Mouse (Mus musculus) midbrain, embryonic 13.5 days (tissue): ENCODE data around the gene Stac3. TPM values are rescaled to one million over a fixed set of nuclear protein-coding genes. Genes with fewer than 3 reads are reported as not detected.

ENCODE experiments used
- ATAC-seq: fragments of 200-750 bp; cut with Nextera tagmentation; 2 replicates; pipeline ENCODE4 v1.8.0; 2017; ENCODE audit warnings: mild to moderate bottlenecking, moderate TSS enrichment, moderate library complexity
- H3K27ac ChIP-seq: fragments of 300-500 bp; sonication (generic); 2 replicates; pipeline ENCODE4 v1.5.1; 2015; ENCODE audit warnings: inconsistent platforms, mild to moderate bottlenecking, moderate library complexity
- H3K27me3 ChIP-seq: fragments of 300-500 bp; sonication (generic); 2 replicates; pipeline ENCODE4 v1.6.1; 2015; ENCODE audit warnings: mild to moderate bottlenecking, inconsistent platforms
- H3K36me3 ChIP-seq: fragments of 300-500 bp; sonication (generic); 2 replicates; pipeline ENCODE4 v1.6.1; 2015; ENCODE audit warnings: mild to moderate bottlenecking, inconsistent platforms
- H3K4me1 ChIP-seq: fragments of 300-500 bp; sonication (generic); replicated peaks from 2 replicates; pipeline ENCODE4 v1.6.1; 2015; ENCODE audit warnings: inconsistent platforms
- H3K4me2 ChIP-seq: fragments of 300-500 bp; sonication (generic); replicated peaks from 2 replicates; pipeline ENCODE4 v1.6.1; 2015; ENCODE audit warnings: moderate library complexity, mild to moderate bottlenecking, inconsistent platforms
- H3K4me3 ChIP-seq: fragments of 300-500 bp; sonication (generic); replicated peaks from 2 replicates; pipeline ENCODE4 v1.5.1; 2015; ENCODE audit warnings: mild to moderate bottlenecking, inconsistent platforms
- H3K9ac ChIP-seq: fragments of 300-500 bp; sonication (generic); replicated peaks from 2 replicates; pipeline ENCODE4 v1.6.1; 2015; ENCODE audit warnings: mild to moderate bottlenecking, inconsistent platforms
- H3K9me3 ChIP-seq: fragments of 300-500 bp; sonication (generic); 2 replicates; pipeline ENCODE4 v1.6.1; 2016; ENCODE audit warnings: mild to moderate bottlenecking, inconsistent platforms
- WGBS: fragments of 180-500 bp; shearing (Covaris S2); methylation state at CpG from one replicate; pipeline ENCODE4 v1.1.7; 2015; 5-methylcytosine and 5-hydroxymethylcytosine counted together
- polyA plus RNA-seq: library from polyadenylated mRNA; unstranded; fragments of >200 nt; fragmentation: Nextera tagmentation; extraction: Ambion mirVana; gene quantifications from 2 replicates; pipeline ENCODE4 v1.2.1, GENCODE M21; 2015

Stac3 gene
- polyA plus RNA-seq, 1 experiment from 2014 or later = 2.3 TPM

- Histone ChIP-seq H3K9me3 (no peaks in the 10 kb centered on the region), H3K27ac (peak overlapping the region; percentile 83), H3K9ac (peak overlapping the region; percentile 59), H3K27me3 (peaks cover 97% of the 10 kb centered on the region), H3K4me3 (peak overlapping the region; percentile 58), H3K4me1 (peaks cover 95% of the 10 kb centered on the region), H3K4me2 (peak overlapping the region; percentile 78), H3K36me3 (no peaks in the 10 kb centered on the region)
- WGBS = 2% methylated on average over 4 of the region's 4 CpGs
- ATAC-seq = peak; percentile 8; the same call in 1 of the 2 replicates
These were observed 30.1 kb downstream of the Stac3 start for GRCm38 (mm10) chr10:127531548-127531947.

GRCm38 (mm10) chr10:127534036-127534928 is 32.8 kb downstream of the Stac3 start, which contains the start of gene Nxph4:
Nxph4 (minus strand) TSS chr10:127534559.
- WGBS = 1% methylated on average over 60 of the region's 78 CpGs
- ATAC-seq = no peak
- Histone ChIP-seq H3K4me2 (peak within 1 kb of the TSS; percentile 78), H3K27me3 (peaks cover 70% of the 10 kb centered on the region), H3K36me3 (peaks cover 11% of the 10 kb centered on the region), H3K4me3 (peak within 1 kb of the TSS; percentile 58), H3K27ac (peak within 1 kb of the TSS; percentile 74), H3K9me3 (no peaks in the 10 kb centered on the region), H3K9ac (peak within 1 kb of the TSS; percentile 80), H3K4me1 (peaks cover 79% of the 10 kb centered on the region)

DNA sequence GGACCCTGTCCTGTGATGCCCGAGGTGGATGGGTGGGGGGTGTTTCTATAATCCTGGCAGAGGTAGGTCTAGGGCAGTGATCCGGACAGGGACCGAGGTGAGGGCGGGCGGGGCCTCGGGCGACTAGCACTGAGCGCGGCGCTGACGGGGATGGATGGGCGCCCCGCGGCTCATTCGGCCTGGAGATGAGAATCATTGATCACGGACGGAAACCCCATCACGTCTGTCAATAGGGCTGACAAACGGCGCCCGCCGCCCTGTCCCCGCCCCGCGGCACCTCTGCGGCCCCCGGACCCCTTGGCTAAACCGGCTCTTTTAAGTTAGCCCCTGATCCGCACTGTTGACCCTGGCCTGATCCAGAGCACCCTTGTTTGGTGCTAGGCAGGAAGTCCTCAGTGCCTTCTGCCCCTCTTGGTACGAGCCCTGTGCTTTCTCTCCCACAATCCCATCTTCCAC is 33.5 kb downstream of the Stac3 start:
- peak overlapping the region; percentile 74 for H3K27ac ChIP-seq
- H3K4me3 ChIP-seq = peak overlapping the region; percentile 58
- peaks cover 18% of the 10 kb centered on the region for H3K36me3 ChIP-seq
- peaks cover 63% of the 10 kb centered on the region for H3K27me3 ChIP-seq
- H3K4me1 ChIP-seq = peaks cover 72% of the 10 kb centered on the region
- H3K9me3 ChIP-seq = no peaks in the 10 kb centered on the region
- 1% methylated on average over 23 of the region's 30 CpGs for WGBS
- peak overlapping the region; percentile 80 for H3K9ac ChIP-seq
- ATAC-seq = 0 out of 2 replicates have a peak, but pooled peaks have one; percentile 7
- H3K4me2 ChIP-seq = peak overlapping the region; percentile 78

GRCm38 (mm10) chr10:127536586-127537314 is 35.3 kb downstream of the Stac3 start:
- Histone ChIP-seq H3K4me2 (peak overlapping the region; percentile 13), H3K36me3 (peaks cover 36% of the 10 kb centered on the region), H3K27me3 (peaks cover 45% of the 10 kb centered on the region), H3K4me3 (no peak overlapping the region), H3K4me1 (peaks cover 54% of the 10 kb centered on the region), H3K27ac (peak overlapping the region; percentile 74), H3K9me3 (no peaks in the 10 kb centered on the region), H3K9ac (no peak overlapping the region)
- 6% methylated on average over 8 of the region's 8 CpGs for WGBS
- ATAC-seq = peak; percentile 59

DNA sequence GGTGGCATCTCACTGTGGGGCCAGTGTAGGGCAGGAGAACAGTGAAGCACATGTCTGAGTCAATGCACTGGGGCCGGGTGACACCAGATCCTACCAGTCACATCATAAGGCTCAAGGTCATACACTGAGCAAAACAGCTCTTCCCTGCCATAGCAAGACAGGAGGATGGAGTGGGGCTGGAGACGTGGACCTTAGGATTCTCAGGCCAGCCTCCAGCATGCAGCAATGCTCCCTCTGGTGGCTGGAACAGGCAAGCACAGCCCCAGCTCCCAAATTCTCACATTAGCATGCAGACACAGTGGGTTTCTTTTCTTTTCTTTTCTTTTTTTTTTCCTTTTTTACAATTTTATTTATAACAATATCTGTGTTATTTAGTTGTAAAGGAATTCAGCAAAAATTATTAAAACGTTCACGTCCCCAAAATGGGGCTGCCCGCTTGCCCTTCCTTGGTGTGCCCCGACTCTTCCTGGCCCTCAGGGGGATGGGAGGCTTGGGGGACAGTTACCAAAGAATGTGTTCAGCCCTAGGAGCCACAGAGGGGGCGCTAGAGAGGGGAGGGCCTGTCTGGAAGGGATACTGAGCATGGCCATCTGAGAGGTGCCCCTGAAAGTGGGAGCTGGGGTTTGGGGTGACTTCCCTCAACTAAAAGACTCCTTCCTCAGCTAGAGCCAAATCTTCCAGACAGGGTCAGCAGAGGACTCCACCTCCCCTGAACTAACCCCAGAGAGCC is 36.5 kb downstream of the Stac3 start:
- no peaks in the 10 kb centered on the region for H3K9me3 ChIP-seq

GRCm38 (mm10) chr10:127541510-127541909 is 40.0 kb downstream of the Stac3 start:
- no peak overlapping the region for H3K4me3 ChIP-seq
- WGBS = 97% methylated on average over 8 of the region's 8 CpGs
- no peak overlapping the region; the same call in 1 of the 2 replicates for H3K27ac ChIP-seq
- peaks cover 83% of the 10 kb centered on the region for H3K36me3 ChIP-seq
- H3K4me1 ChIP-seq = peaks cover 21% of the 10 kb centered on the region
- no peak overlapping the region for H3K9ac ChIP-seq
- no peak overlapping the region for H3K4me2 ChIP-seq
- H3K27me3 ChIP-seq = no peaks in the 10 kb centered on the region
- no peaks in the 10 kb centered on the region for H3K9me3 ChIP-seq
- no peak for ATAC-seq

More for the DNA sequence above, 36.5 kb downstream of the Stac3 start:
- peaks cover 49% of the 10 kb centered on the region for H3K36me3 ChIP-seq
- no peak overlapping the region for H3K4me3 ChIP-seq
- WGBS = 22% methylated on average over 7 of the region's 7 CpGs
- H3K4me1 ChIP-seq = peaks cover 56% of the 10 kb centered on the region
- H3K27ac ChIP-seq = peak overlapping the region; percentile 67; the same call in 1 of the 2 replicates
- H3K4me2 ChIP-seq = no peak overlapping the region
- H3K9ac ChIP-seq = no peak overlapping the region
- peak; percentile 57 for ATAC-seq
- peaks cover 33% of the 10 kb centered on the region for H3K27me3 ChIP-seq

DNA sequence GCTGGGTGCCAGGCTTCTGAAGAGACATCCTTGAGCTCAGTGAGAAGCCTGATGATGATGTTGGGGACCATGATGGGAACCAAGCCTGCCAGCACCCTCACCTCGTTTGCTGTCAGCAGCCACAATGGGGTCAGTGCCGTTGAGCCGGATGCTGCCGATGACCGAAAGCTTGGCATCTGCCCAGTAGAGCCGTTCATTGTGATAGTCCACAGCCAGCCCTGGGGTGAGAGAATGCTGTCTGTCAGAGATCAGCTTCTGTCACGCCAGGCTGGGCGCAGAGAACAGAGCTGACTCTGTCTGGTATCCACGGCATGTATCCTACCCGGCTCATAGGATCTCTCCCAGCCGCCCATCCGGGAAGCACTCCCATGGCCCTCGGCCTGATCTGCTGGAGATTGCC is 40.6 kb downstream of the Stac3 start:
- H3K4me1 ChIP-seq = peaks cover 16% of the 10 kb centered on the region
- no peaks in the 10 kb centered on the region for H3K9me3 ChIP-seq
- 66% methylated on average over 13 of the region's 13 CpGs for WGBS
- no peaks in the 10 kb centered on the region for H3K27me3 ChIP-seq
- H3K4me3 ChIP-seq = no peak overlapping the region
- H3K9ac ChIP-seq = no peak overlapping the region; the same call in 1 of the 2 replicates
- H3K4me2 ChIP-seq = no peak overlapping the region
- peak overlapping the region; percentile 54 for H3K27ac ChIP-seq
- no peak for ATAC-seq
- H3K36me3 ChIP-seq = peaks cover 89% of the 10 kb centered on the region

GRCm38 (mm10) chr10:127542720-127543119 is 41.2 kb downstream of the Stac3 start:
- Histone ChIP-seq H3K27ac (peak overlapping the region; percentile 54), H3K4me1 (peaks cover 10% of the 10 kb centered on the region), H3K27me3 (no peaks in the 10 kb centered on the region), H3K36me3 (peaks cover 95% of the 10 kb centered on the region), H3K9ac (no peak overlapping the region), H3K4me3 (no peak overlapping the region), H3K9me3 (no peaks in the 10 kb centered on the region), H3K4me2 (no peak overlapping the region)
- ATAC-seq = no peak
- 35% methylated on average over 6 of the region's 6 CpGs for WGBS

- H3K27me3 ChIP-seq = no peaks in the 10 kb centered on the region
- WGBS = 81% methylated on average over 3 of the region's 3 CpGs
- H3K27ac ChIP-seq = no peak overlapping the region
- H3K9me3 ChIP-seq = no peaks in the 10 kb centered on the region
- ATAC-seq = no peak
- H3K36me3 ChIP-seq = peaks cover 99% of the 10 kb centered on the region
- no peak overlapping the region for H3K4me3 ChIP-seq
- H3K9ac ChIP-seq = no peak overlapping the region
- peaks cover 9% of the 10 kb centered on the region; the same call in 1 of the 2 replicates for H3K4me1 ChIP-seq
- no peak overlapping the region for H3K4me2 ChIP-seq
These were observed 42.4 kb downstream of the Stac3 start for GRCm38 (mm10) chr10:127543916-127544315.

GRCm38 (mm10) chr10:127544375-127544774 is 42.9 kb downstream of the Stac3 start:
- 95% methylated on average over 20 of the region's 20 CpGs for WGBS
- Histone ChIP-seq H3K36me3 (peaks cover 99% of the 10 kb centered on the region), H3K9ac (no peak overlapping the region), H3K27ac (no peak overlapping the region), H3K9me3 (no peaks in the 10 kb centered on the region), H3K4me3 (no peak overlapping the region), H3K4me2 (no peak overlapping the region), H3K4me1 (peaks cover 9% of the 10 kb centered on the region; the same call in 1 of the 2 replicates), H3K27me3 (no peaks in the 10 kb centered on the region)
- no peak for ATAC-seq

GRCm38 (mm10) chr10:127546505-127546904 is 45.0 kb downstream of the Stac3 start:
- H3K27me3 ChIP-seq = no peaks in the 10 kb centered on the region
- H3K9me3 ChIP-seq = no peaks in the 10 kb centered on the region
- H3K36me3 ChIP-seq = peaks cover 99% of the 10 kb centered on the region
- no peak overlapping the region for H3K27ac ChIP-seq
- H3K4me1 ChIP-seq = peaks cover 9% of the 10 kb centered on the region; the same call in 1 of the 2 replicates
- no peak for ATAC-seq
- 93% methylated on average over 7 of the region's 7 CpGs for WGBS
- no peak overlapping the region for H3K4me3 ChIP-seq
- H3K9ac ChIP-seq = no peak overlapping the region
- H3K4me2 ChIP-seq = no peak overlapping the region
